Mouse (Mus musculus): ENCODE measurements around the gene Cacng4. TPM values are rescaled to one million over a fixed set of nuclear protein-coding genes. Genes with fewer than 3 reads are reported as not detected.

The Cacng4 gene
- total RNA-seq (2021), result 10 to 100 TPM; 49.6 to 62.6 TPM
- long read RNA-seq, experiment 1, transcript Cacng4-201 (4 exons, 3,500 nt), result major isoform, 36 of 43 reads
- long read RNA-seq, experiment 1, partial matches to known transcripts, result 1 of 43 reads
- long read RNA-seq, experiment 1, other reads (novel, unspliced or antisense), result 6 of 43 reads
- long read RNA-seq, experiment 2, transcript Cacng4-201 (4 exons, 3,500 nt), result major isoform, 31 of 36 reads
- long read RNA-seq, experiment 2, partial matches to known transcripts, result 1 of 36 reads
- long read RNA-seq, experiment 2, other reads (novel, unspliced or antisense), result 4 of 36 reads

DNA sequence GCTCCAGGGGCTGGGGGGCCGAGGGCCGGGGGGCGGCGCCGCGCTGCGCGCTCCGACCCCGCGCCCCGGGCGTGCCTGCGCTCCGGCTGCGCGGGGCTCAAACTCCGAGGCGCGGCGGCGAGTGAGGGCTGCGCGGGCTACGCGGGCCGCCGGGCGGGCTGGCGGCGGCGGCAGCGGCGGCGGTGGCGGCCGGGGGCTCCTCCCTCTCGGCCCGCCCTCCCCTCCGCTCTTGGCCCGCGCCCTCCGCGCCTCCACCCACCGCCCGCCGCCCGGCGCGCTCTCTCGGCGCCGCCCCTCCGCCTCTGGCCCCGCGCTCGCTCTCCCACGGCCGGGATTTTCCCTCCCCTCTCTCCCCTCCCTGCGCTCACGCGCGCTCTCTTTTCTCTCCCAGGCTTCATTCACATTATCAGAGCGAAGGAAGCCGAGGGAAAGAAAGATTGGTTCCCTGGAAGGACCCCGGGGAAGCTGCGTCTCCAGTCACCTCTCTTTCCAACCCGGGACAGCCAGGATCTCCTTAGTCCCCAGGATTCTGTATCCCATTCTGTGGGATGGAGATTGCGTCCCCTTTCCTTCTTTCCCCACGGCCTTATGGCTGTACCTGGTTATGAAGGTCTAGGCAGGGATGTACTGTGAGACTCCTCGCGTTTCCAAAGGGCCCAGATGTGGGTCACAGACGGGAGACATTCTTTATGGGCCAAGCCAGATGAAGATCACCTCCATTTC lies at the start of gene Cacng4:
TSS of gene Cacng4 (minus strand) at position 11 of the 723 bp plus-strand sequence.
- peak; percentile 26 to 36 for DNase-seq (ENCODE audit: low spot score in 2 of 2)

DNA sequence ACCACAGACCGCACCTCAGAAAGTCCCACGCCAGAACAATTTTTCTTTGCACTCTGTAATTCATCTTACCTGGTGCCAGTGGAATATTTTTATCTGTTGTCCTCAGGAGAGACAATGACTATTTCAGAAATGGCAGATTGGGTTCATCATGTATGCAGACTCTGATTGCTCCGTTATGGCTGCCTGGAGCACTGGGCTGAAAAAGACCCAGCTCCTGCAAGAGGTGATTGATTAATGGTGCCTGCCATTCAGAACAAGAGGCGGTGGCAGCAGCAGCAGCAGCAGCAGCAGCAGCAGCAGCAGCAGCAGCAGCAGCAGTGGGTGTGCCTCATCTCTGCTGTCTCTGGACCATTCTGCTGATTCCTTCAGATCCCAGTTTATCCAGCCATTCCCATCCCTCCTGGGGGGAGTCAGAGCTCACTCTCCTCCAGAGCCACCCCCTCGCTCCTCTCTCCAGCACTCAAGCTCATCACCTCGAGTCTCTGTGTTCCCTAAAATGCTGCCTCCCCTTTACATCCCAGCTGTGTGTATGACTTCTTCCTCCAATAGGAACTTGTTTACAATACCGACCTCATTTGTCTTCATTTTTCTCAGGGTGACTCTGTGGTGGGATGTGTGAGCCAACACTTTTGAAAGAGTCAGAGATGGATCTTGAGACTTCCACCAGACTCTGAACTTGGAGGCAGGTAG lies 39.1 kb upstream of the Cacng4 start:
- no peak for DNase-seq (ENCODE audit: low spot score in 2 of 2)

DNA sequence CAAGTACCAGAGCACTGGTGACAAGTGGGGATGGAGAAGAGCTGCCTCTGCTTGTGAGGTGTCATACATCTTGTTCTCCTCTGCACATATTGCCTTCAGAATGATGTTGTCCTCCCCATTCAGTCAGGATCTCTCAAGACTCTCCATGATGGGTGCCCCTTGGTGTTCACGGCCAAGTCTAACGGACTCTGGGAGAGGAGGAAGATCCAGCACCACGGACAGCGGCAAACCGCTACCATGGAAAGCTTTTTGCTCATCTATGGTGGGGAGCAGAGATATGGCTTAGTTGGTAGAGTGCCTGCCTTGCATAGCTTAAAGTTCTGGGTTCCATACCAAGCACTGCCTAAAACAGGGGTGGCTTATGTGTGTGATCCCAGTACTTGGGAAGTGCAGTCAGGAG lies 22.8 kb upstream of the Cacng4 start:
- no peak for DNase-seq (ENCODE audit: low spot score in 2 of 2)

DNA sequence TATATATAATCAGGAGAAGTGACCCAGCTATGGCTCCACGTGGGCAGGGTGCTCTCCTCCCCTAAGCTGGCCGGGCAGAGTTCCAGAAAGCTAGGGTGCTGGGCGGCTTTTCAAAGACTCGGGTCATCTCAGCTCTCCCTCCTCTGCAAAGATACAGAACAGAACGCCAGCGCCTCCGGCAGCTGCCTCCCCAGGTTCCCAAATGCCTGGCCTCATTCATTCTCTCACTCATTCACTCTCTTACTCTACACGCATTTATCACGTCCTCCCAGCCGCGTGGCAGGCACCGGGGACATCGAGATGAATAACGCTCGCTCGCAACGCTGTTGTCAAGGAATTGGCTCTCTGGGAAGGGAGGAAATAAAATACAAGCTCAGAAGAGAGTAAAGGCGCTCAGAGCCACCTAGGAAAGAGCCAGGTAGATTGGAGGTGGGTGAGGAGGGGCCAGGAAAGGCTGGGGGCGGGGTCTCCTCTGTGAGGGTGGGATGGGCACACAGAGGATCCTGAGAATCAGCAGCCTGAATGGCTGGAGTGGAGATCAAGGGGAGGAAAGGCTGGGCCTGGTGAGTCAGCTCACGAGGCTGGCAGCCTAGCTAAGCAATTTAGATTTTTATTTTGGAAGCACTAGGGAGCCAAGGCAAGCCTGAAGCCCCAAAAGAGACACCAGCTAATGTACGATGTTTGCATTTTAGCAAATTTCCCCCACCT lies 18.7 kb upstream of the Cacng4 start:
- no peak for DNase-seq (ENCODE audit: low spot score in 2 of 2)

GRCm38 (mm10) chr11:107812429-107812828 lies 18.1 kb upstream of the Cacng4 start:
- no peak for DNase-seq (ENCODE audit: low spot score in 2 of 2)

GRCm38 (mm10) chr11:107808508-107808907 lies 14.2 kb upstream of the Cacng4 start:
- DNase-seq (ENCODE audit: low spot score in 2 of 2), result no peak

GRCm38 (mm10) chr11:107806058-107806457 lies 11.7 kb upstream of the Cacng4 start:
- DNase-seq (ENCODE audit: low spot score in 2 of 2), result no peak

GRCm38 (mm10) chr11:107801946-107802345 lies 7.6 kb upstream of the Cacng4 start:
- no peak for DNase-seq (ENCODE audit: low spot score in 2 of 2)

GRCm38 (mm10) chr11:107799331-107799730 lies 5.0 kb upstream of the Cacng4 start:
- DNase-seq (ENCODE audit: low spot score in 2 of 2), result no peak

GRCm38 (mm10) chr11:107796346-107796745 lies 2.0 kb upstream of the Cacng4 start:
- DNase-seq (ENCODE audit: low spot score in 2 of 2), result no peak

DNA sequence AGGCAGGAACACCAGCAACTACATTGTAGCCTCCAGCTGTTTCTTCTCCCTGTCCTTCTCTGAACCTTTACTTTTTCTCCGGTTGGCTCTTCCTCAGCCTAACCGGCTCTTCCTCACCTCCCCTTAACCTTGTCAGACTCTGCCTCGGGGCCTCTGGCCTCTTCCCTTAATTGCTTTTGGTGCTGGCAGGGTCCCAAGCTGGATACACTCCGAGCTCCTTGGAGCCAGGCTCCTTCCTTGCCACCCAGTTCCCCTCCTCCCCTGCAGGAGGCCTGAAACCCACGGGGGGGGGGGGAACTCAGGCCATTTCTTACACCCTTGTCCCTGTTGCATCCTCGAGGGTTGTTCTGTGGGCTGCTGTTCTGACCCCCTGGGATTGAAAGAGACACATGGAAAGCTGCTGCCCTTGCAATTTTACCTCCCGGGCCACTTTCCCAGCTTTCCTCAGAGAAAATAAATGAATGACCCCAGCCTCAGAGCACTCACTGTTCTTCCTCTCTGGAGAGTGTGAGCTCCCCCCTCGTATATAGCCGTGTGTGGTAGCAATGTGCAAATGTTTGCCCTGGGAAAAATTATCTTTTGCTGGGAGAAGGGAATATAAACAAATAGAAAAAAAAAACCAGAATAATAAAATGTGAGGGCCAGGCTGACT lies 1.2 kb upstream of the Cacng4 start:
- DNase-seq (ENCODE audit: low spot score in 2 of 2), result no peak

GRCm38 (mm10) chr11:107794103-107794493 lies 259 bp downstream of the Cacng4 start:
- no peak for DNase-seq (ENCODE audit: low spot score in 2 of 2)

DNA sequence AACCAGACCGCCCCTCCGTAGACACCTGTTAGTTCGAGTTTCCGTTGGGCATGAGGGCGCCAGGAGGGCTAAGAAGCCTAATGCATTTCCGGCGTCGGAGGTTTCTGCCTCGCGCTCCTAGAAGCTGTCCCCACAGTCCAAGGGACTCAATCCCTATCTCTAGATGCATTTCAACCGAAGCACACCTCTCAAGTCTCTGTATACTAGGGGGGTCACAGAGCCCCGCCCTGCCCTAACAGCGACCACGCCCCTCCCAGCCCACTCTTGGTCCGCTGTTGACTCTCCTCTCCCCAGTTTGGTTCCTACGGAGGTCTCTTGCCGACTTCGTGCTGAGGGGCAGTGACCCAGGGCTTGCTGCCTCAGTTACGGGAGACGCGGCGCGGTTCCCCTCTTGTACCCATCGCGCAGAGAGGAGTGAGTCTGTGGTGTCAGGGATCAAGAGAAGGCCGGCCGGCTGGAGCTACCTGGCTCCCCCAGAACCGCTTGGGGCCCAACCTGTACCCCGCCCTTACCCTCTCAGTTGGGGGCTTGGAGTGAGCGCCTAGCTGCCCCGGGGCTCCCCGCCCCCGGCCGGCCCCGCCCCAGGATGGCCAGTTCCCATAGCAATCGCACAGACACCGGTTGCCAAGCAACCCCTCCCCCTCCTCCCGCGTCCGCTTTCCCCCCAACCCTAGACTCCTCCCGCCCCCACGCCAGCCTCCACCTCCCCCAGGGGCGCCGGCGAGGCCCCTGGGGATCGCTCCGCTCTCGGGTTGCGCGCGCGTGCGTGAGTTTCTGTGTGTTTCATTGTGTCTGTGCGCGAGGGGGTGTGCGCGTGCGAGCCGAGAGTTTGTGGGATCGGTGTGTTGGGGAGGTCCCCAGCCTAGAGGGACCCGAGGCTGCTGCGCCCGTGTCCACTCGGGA lies 906 bp downstream of the Cacng4 start:
- DNase-seq (ENCODE audit: low spot score in 2 of 2), result peak; percentile 26 to 55

DNA sequence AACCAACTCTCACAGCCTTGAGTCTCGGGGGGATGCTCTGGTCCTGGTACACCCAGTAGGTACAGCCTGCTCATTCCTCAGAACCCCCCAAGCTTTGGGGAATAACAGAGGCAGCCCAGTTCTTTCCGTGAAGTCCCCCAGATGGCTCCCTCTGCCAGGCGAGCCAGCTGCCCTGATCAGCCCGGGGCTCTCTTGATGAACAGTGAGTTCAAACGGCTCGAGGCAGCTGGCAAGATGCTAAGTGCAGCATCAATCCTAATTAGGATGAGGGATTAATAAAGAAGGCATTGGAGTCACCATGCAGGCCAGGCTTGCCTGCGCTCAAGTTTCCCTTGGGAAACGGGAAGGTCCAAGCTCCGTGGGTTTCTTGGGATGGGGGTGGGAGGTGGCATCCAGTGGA lies 2.2 kb downstream of the Cacng4 start:
- peak in 1 of 2 experiments; percentile 47 for DNase-seq (ENCODE audit: low spot score in 2 of 2)

- DNase-seq (ENCODE audit: low spot score in 2 of 2), result no peak
These were observed 8.6 kb downstream of the Cacng4 start for GRCm38 (mm10) chr11:107785761-107786160.

GRCm38 (mm10) chr11:107785288-107785687 lies 9.1 kb downstream of the Cacng4 start:
- no peak for DNase-seq (ENCODE audit: low spot score in 2 of 2)

DNA sequence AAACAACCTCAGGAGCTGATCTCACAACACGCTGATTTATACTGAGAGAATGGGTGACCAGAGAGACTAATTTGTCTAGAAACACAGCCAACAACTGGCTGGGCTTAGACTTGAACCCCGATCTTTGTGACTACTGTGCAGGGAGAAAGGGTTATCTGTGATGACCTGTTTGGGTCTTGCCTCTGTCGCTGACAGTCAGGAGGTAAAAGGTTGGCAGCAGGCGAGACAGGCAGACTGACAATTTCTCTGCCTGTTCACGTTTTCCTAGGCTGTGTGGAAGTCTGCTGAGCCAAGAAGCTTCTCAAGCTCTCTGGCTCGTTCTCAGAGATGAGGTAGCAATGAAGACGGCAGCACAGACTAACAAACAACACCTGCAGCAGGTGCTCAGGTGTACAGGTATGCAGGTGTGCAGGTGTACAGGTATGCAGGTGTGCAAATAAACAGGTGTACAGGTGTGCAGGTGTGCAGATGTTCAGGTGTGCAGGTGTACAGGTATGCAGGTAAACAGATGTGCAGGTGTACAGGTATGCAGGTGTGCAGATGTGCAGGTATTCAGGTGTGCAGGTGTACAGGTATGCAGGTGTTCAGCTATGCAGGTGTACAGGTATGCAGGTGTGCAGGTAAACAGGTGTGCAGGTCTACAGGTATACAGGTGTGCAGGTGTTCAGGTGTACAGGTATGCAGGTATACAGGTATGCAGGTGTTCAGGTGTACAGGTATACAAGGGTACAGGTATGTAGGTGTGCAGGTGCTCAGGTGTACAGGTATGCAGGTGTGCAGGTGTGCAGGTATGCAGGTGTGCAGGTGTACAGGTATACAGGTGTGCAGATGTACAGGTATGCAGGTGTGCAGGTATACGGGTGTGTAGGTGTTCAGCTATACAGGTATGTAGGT lies 10.2 kb downstream of the Cacng4 start:
- no peak for DNase-seq (ENCODE audit: low spot score in 2 of 2)

GRCm38 (mm10) chr11:107782591-107782990 lies 11.8 kb downstream of the Cacng4 start:
- no peak for DNase-seq (ENCODE audit: low spot score in 2 of 2)

DNA sequence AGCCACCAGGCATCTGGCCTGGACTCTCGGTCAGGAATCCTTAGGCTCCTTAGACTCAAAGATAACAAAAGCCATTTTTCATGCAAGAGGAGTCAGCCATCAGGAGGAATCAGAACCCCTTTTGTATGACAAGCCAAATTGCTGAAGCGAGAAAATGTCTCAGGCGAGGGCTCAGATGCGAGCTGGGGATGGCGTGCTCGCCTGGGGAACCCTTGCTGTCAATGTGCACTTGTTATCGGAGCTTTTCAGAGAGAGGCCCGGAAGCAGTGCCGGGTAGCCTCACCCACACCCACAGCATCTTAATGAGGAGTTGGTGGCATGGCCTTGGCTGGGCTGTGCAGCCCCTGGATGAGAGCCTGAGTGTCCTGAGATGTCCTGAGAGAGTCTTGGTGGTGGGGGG lies 15.5 kb downstream of the Cacng4 start:
- DNase-seq (ENCODE audit: low spot score in 2 of 2), result peak; percentile 54 to 67
